Mouse (Mus musculus): Measurements from ENCODE around the gene Gm2a. TPM values are rescaled to one million over a fixed set of nuclear protein-coding genes. Genes with fewer than 3 reads are reported as not detected.

Gene Gm2a
- polyA plus RNA-seq, 1 experiment from 2014 or later: 13.0 TPM

GRCm38 (mm10) chr11:55117031-55117430 is 19.1 kb downstream of the Gm2a start:
- no peak for DNase-seq (ENCODE audit: low spot score)
- Histone ChIP-seq H3K9me3 (no peaks in the 10 kb centered on the region), H3K4me1 (replicated peaks) (peaks cover 12% of the 10 kb centered on the region), H3K36me3 (no peaks in the 10 kb centered on the region), H3K27ac (no peak overlapping the region), H3K27me3 (ENCODE audit: insufficient read depth, poor library complexity, severe bottlenecking) (no peaks in the 10 kb centered on the region), H3K4me3 (no peak overlapping the region)
- WGBS: 89% methylated on average over 2 of the region's 2 CpGs

- no peak overlapping the region for H3K27ac ChIP-seq
- no peak for DNase-seq (ENCODE audit: low spot score)
- H3K27me3 ChIP-seq (ENCODE audit: insufficient read depth, poor library complexity, severe bottlenecking): no peaks in the 10 kb centered on the region
- H3K36me3 ChIP-seq: no peaks in the 10 kb centered on the region
- no peaks in the 10 kb centered on the region for H3K4me1 ChIP-seq (replicated peaks)
- H3K9me3 ChIP-seq: no peaks in the 10 kb centered on the region
- no peak overlapping the region for H3K4me3 ChIP-seq
Measured at GRCm38 (mm10) chr11:55120279-55120678, 22.4 kb downstream of the Gm2a start.

GRCm38 (mm10) chr11:55120821-55121271 is 22.9 kb downstream of the Gm2a start:
- H3K27me3 ChIP-seq (ENCODE audit: insufficient read depth, poor library complexity, severe bottlenecking): no peaks in the 10 kb centered on the region
- no peak for DNase-seq (ENCODE audit: low spot score)
- no peaks in the 10 kb centered on the region for H3K9me3 ChIP-seq

GRCm38 (mm10) chr11:55121430-55121829 is 23.5 kb downstream of the Gm2a start:
- no peaks in the 10 kb centered on the region for H3K27me3 ChIP-seq (ENCODE audit: insufficient read depth, poor library complexity, severe bottlenecking)
- H3K36me3 ChIP-seq: no peaks in the 10 kb centered on the region
- WGBS: 91% methylated on average over 1 of the region's 1 CpGs
- no peak overlapping the region for H3K4me3 ChIP-seq
- DNase-seq (ENCODE audit: low spot score): no peak
- H3K27ac ChIP-seq: no peak overlapping the region
- no peaks in the 10 kb centered on the region for H3K9me3 ChIP-seq
- H3K4me1 ChIP-seq (replicated peaks): no peaks in the 10 kb centered on the region

More at GRCm38 (mm10) chr11:55120821-55121271, 22.9 kb downstream of the Gm2a start:
- no peaks in the 10 kb centered on the region for H3K4me1 ChIP-seq (replicated peaks)
- no peaks in the 10 kb centered on the region for H3K36me3 ChIP-seq
- H3K27ac ChIP-seq: no peak overlapping the region
- no peak overlapping the region for H3K4me3 ChIP-seq
- 81% methylated on average over 8 of the region's 8 CpGs for WGBS

- H3K36me3 ChIP-seq: no peaks in the 10 kb centered on the region
- no peak overlapping the region for H3K27ac ChIP-seq
- 85% methylated on average over 3 of the region's 3 CpGs for WGBS
- no peaks in the 10 kb centered on the region for H3K27me3 ChIP-seq (ENCODE audit: insufficient read depth, poor library complexity, severe bottlenecking)
- no peak for DNase-seq (ENCODE audit: low spot score)
- H3K4me3 ChIP-seq: no peak overlapping the region
- H3K4me1 ChIP-seq (replicated peaks): no peaks in the 10 kb centered on the region
- no peaks in the 10 kb centered on the region for H3K9me3 ChIP-seq
Measured at GRCm38 (mm10) chr11:55126663-55127062, 28.7 kb downstream of the Gm2a start.

GRCm38 (mm10) chr11:55127937-55128336 is 30.0 kb downstream of the Gm2a start:
- Histone ChIP-seq H3K27me3 (ENCODE audit: insufficient read depth, poor library complexity, severe bottlenecking) (no peaks in the 10 kb centered on the region), H3K4me1 (replicated peaks) (no peaks in the 10 kb centered on the region), H3K36me3 (no peaks in the 10 kb centered on the region), H3K4me3 (no peak overlapping the region), H3K9me3 (no peaks in the 10 kb centered on the region), H3K27ac (no peak overlapping the region)
- WGBS: 86% methylated on average over 6 of the region's 6 CpGs
- DNase-seq (ENCODE audit: low spot score): no peak

GRCm38 (mm10) chr11:55128411-55128810 is 30.5 kb downstream of the Gm2a start:
- 88% methylated on average over 3 of the region's 3 CpGs for WGBS
- Histone ChIP-seq H3K4me3 (no peak overlapping the region), H3K9me3 (no peaks in the 10 kb centered on the region), H3K27me3 (ENCODE audit: insufficient read depth, poor library complexity, severe bottlenecking) (no peaks in the 10 kb centered on the region), H3K36me3 (no peaks in the 10 kb centered on the region), H3K4me1 (replicated peaks) (no peaks in the 10 kb centered on the region), H3K27ac (no peak overlapping the region)
- no peak for DNase-seq (ENCODE audit: low spot score)

GRCm38 (mm10) chr11:55131077-55131742 is 33.3 kb downstream of the Gm2a start:
- WGBS: 87% methylated on average over 11 of the region's 11 CpGs

GRCm38 (mm10) chr11:55131946-55132345 is 34.0 kb downstream of the Gm2a start:
- Histone ChIP-seq H3K36me3 (no peaks in the 10 kb centered on the region), H3K4me3 (no peak overlapping the region), H3K4me1 (replicated peaks) (no peaks in the 10 kb centered on the region), H3K27ac (no peak overlapping the region), H3K9me3 (no peaks in the 10 kb centered on the region), H3K27me3 (ENCODE audit: insufficient read depth, poor library complexity, severe bottlenecking) (no peaks in the 10 kb centered on the region)
- WGBS: 80% methylated on average over 1 of the region's 1 CpGs
- no peak for DNase-seq (ENCODE audit: low spot score)

More at GRCm38 (mm10) chr11:55131077-55131742, 33.3 kb downstream of the Gm2a start:
- H3K9me3 ChIP-seq: no peaks in the 10 kb centered on the region
- H3K36me3 ChIP-seq: no peaks in the 10 kb centered on the region
- no peak overlapping the region for H3K4me3 ChIP-seq
- H3K4me1 ChIP-seq (replicated peaks): no peaks in the 10 kb centered on the region
- H3K27me3 ChIP-seq (ENCODE audit: insufficient read depth, poor library complexity, severe bottlenecking): no peaks in the 10 kb centered on the region
- no peak for DNase-seq (ENCODE audit: low spot score)
- H3K27ac ChIP-seq: no peak overlapping the region

GRCm38 (mm10) chr11:55133204-55133603 is 35.3 kb downstream of the Gm2a start:
- 95% methylated on average over 1 of the region's 1 CpGs for WGBS
- Histone ChIP-seq H3K27me3 (ENCODE audit: insufficient read depth, poor library complexity, severe bottlenecking) (no peaks in the 10 kb centered on the region), H3K4me1 (replicated peaks) (0 out of 2 replicates have a peak, but pooled peaks cover 1% of the 10 kb centered on the region), H3K4me3 (no peak overlapping the region), H3K36me3 (no peaks in the 10 kb centered on the region), H3K9me3 (no peaks in the 10 kb centered on the region), H3K27ac (no peak overlapping the region)
- no peak for DNase-seq (ENCODE audit: low spot score)

- Histone ChIP-seq H3K36me3 (no peaks in the 10 kb centered on the region), H3K27me3 (ENCODE audit: insufficient read depth, poor library complexity, severe bottlenecking) (no peaks in the 10 kb centered on the region), H3K4me1 (replicated peaks) (peaks cover 6% of the 10 kb centered on the region; the same call in 1 of the 2 replicates), H3K9me3 (no peaks in the 10 kb centered on the region), H3K4me3 (no peak overlapping the region), H3K27ac (no peak overlapping the region)
- no peak for DNase-seq (ENCODE audit: low spot score)
- WGBS: 94% methylated on average over 1 of the region's 1 CpGs
Measured at GRCm38 (mm10) chr11:55134407-55134806, 36.5 kb downstream of the Gm2a start.

GRCm38 (mm10) chr11:55134871-55135270 is 37.0 kb downstream of the Gm2a start:
- H3K9me3 ChIP-seq: no peaks in the 10 kb centered on the region
- H3K27me3 ChIP-seq (ENCODE audit: insufficient read depth, poor library complexity, severe bottlenecking): no peaks in the 10 kb centered on the region
- DNase-seq (ENCODE audit: low spot score): no peak
- no peak overlapping the region for H3K4me3 ChIP-seq
- H3K4me1 ChIP-seq (replicated peaks): peaks cover 10% of the 10 kb centered on the region; the same call in 1 of the 2 replicates
- WGBS: 88% methylated on average over 5 of the region's 5 CpGs
- no peaks in the 10 kb centered on the region for H3K36me3 ChIP-seq
- no peak overlapping the region for H3K27ac ChIP-seq

- no peak overlapping the region for H3K27ac ChIP-seq
- H3K27me3 ChIP-seq (ENCODE audit: insufficient read depth, poor library complexity, severe bottlenecking): no peaks in the 10 kb centered on the region
- WGBS: 83% methylated on average over 15 of the region's 15 CpGs
- DNase-seq (ENCODE audit: low spot score): no peak
- H3K9me3 ChIP-seq: no peaks in the 10 kb centered on the region
- H3K4me1 ChIP-seq (replicated peaks): peaks cover 14% of the 10 kb centered on the region; the same call in 1 of the 2 replicates
- no peak overlapping the region for H3K4me3 ChIP-seq
- H3K36me3 ChIP-seq: no peaks in the 10 kb centered on the region
Measured at GRCm38 (mm10) chr11:55136770-55137547, 39.0 kb downstream of the Gm2a start.
